Mouse (Mus musculus): ENCODE measurements around the gene Fxyd5.

Gene Fxyd5

DNA sequence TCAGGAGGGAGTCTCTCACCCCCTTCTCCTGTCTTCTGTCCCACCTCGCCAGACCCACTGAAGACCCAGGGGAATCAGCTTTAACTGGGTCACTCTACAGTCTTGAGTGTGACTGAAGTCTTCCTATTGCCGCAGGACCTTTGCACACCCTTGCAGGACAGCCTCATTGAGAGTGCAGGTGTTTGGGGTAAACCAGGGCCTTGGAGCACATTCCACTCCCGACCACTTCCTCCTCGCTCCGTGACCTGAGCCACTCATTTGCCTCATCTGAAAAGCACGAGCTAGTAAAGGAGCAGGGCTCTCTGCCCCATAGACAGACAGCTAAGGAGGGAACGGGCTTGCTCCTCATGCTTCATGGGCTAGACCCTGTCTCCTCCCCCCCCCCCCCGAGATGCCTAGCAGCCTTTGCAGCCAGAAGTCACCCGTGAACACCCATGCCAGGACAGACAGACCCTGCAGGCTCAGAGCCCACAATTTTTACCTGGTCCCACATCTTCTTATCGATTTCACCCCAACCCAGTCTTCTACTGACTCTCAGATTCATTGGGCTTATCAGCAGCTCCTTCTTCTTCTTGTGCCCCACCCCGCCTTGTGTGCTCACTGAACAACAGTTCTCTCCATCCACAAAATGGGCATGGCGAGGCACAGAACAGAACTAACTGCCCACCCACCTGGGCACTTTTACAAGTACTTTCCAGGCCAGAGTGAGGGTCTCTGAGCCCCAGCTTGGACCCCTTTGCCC is 1.8 kb downstream of the Fxyd5 start:
- no peak for DNase-seq

GRCm38 (mm10) chr7:31039011-31039410 is 3.3 kb downstream of the Fxyd5 start:
- DNase-seq, result no peak

- DNase-seq, result no peak
These were observed 4.6 kb downstream of the Fxyd5 start for GRCm38 (mm10) chr7:31037675-31038074.

DNA sequence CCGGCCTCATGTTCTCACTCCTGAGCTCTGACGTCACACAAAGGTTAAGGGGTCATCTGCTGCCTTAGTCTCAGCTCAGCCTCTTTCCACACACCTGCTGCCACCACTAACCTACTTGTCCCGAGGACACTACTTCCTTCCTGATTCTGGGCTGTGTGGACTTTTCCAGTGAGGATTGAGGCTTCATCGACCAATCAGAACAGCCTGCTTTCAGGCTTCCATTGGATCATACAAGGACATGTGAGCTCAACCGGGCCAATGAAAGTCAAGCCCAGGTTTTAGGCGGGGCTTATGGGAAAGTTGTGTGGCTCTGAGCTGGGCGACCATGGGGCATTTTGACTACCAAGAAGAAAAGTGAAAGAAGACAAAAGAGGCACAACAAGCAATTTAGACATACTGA is 5.4 kb downstream of the Fxyd5 start:
- no peak for DNase-seq

DNA sequence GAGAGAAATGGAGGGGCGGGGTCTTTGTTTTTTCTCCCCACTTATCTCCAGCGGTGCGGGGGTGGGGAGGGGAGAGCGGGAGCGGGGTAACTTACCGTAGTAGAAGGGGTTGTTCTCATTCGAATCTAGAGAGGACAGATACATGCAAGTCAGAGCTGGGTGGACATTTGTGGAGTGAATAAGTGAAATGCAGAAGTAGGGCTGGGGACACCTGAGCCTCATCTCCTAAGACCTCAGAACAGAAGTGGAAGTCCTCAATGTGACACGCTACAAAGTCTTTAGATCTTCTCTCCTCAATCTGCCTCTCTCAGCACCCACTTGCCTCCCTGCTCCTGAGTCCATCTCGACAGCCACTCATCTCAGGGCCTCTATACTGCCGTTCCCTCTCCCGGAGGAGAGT is 7.0 kb downstream of the Fxyd5 start:
- no peak for DNase-seq

- no peak for DNase-seq
These were observed 7.5 kb downstream of the Fxyd5 start for GRCm38 (mm10) chr7:31034789-31035188.

GRCm38 (mm10) chr7:31033409-31034165 is 8.7 kb downstream of the Fxyd5 start:
- DNase-seq, result no peak

GRCm38 (mm10) chr7:31031731-31032130 is 10.6 kb downstream of the Fxyd5 start:
- DNase-seq, result no peak

DNA sequence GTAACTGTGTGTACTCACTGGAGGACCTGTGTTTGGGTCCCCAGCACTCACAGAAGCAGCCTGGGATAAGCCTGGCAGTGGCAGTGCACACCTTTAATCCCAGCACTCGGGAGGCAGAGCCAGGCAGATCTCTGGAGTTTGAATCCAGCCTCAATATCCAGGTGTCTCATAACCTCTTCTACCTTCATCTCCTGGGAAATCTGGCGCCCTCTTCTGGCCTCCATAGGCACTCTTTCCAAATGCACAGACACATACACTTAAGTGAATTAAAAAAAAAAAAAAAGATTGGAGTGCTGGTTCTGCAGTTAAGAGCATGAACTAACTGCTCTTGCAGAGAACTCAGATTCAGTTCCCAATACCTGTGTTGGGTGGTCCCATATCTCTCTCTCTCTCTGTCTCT is 11.6 kb downstream of the Fxyd5 start:
- no peak for DNase-seq

GRCm38 (mm10) chr7:31028609-31029008 is 13.7 kb downstream of the Fxyd5 start:
- DNase-seq, result no peak

- DNase-seq, result peak in 1 of 2 experiments; percentile 14
These were observed 25.0 kb downstream of the Fxyd5 start for GRCm38 (mm10) chr7:31017104-31017901.

GRCm38 (mm10) chr7:31012971-31013370 is 29.3 kb downstream of the Fxyd5 start:
- no peak for DNase-seq

- DNase-seq, result no peak
These were observed 33.4 kb downstream of the Fxyd5 start for GRCm38 (mm10) chr7:31008889-31009288.

DNA sequence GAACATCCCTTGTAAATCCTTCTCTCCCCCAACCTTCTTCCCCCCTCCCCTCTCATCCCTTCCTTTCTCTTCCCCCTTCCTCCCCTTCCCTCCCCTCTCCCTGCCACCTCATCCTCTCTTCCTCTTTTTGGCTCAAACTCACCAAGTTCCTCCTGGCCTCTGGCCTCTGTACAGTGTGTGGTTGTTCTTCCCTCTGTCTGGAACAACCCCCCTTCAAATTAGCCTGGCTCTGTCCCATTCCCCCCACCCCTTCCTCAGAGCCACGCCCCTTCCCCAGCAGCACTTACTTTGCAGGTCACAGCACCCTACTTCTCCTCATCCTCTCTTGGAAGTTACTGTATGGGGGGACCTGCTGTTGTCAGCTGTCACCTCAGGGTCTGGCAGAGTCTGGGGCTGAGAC is 34.1 kb downstream of the Fxyd5 start:
- no peak for DNase-seq

DNA sequence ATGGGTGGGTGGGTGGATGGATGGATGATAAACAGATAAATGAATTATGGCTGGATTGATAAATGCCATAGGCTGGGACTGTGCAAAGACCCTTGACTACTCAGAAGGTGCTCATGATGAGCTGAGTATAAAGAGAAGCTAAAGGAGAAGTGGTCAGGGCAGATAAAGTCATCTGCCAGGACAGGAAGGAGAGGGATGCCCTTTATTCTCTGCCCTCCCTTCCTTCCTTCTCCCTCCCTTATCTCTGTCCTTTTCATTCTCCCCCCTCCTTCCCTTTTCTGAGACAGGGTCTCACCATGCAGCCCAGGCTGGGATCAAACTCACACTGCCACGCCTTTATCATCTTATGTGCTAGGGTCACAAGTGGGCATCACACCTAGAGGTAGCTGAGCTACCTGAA is 34.5 kb downstream of the Fxyd5 start:
- DNase-seq, result no peak

GRCm38 (mm10) chr7:31002650-31003049 is 39.6 kb downstream of the Fxyd5 start:
- DNase-seq, result peak; percentile 29 to 34

DNA sequence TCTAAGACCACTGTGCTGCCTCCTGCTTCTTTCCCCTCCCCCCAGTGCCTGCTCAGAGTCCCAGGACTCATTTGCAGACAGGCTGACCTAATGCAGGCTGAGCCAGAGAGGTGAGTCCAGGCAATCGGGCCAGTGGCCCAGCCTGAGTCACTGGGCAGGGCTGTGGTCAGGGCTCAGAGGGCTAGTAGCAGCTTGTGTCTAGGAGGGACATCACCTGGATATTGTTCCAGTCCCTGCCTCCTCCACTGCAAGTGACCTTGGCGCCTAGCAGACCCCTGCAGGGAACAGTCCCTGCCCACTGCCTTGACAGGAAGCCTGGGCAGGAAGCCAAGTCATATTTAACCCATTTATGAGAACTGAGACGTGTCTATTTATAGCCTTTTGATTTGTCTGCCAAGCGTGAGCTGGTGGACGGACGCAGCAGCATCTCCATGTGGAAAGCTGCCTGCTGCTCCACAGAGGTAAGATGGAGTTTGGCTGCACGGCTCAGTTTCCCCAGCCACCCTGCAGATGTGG is 41.7 kb downstream of the Fxyd5 start:
- peak; percentile 46 to 63 for DNase-seq

- DNase-seq, result no peak
These were observed 45.8 kb downstream of the Fxyd5 start for GRCm38 (mm10) chr7:30996491-30996890.

DNA sequence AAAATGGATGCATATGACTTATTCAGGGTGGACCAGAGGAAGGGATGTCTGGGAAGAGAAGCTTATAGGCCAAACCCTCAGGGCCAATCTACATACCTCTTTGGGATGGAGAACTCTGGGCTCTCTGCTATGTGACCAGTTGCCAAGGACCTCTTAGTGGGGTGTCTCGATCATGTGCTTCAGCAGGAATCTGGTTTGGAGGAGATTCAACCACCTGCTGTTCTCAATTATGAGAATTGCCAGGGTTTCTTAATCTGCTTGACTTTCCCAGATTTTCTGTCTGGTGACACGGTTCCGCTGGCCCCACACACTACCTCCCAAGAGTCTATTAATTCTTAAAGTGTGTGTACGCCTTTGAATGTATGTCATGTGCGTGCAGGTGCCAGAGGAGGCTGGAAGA is 48.3 kb downstream of the Fxyd5 start:
- DNase-seq, result no peak

- DNase-seq, result no peak
These were observed 50.1 kb downstream of the Fxyd5 start for GRCm38 (mm10) chr7:30992148-30992547.

DNA sequence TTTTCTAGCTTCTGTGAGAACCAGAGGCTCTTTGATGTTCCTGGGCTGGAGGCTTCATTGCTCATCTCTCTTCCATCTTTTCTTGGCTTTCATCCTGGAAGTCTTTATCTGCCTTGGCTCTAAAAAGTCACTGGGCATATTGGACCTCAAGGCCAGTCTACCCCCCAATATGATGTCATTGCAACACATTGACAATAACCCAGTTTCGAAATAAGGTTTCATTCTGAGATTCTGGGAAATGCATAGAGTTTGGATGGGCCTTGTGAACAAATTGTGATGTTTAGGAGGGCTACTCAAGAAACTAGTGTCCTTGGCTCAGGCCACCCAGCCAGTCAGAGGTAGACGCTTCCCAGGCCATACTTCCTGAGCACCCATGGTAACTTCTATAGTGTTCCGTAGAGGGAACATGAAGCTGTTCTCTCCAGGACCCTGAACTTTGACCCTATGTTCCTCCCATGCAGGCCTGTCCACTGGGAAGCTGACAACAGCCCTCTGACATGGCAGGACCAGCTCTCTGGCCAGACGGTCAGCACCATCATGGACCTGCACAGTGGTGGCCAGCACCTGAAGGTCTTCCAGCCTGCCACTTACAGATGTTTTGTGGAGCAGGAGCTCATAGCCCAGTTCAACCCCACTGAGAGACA is 53.6 kb downstream of the Fxyd5 start:
- DNase-seq, result no peak

DNA sequence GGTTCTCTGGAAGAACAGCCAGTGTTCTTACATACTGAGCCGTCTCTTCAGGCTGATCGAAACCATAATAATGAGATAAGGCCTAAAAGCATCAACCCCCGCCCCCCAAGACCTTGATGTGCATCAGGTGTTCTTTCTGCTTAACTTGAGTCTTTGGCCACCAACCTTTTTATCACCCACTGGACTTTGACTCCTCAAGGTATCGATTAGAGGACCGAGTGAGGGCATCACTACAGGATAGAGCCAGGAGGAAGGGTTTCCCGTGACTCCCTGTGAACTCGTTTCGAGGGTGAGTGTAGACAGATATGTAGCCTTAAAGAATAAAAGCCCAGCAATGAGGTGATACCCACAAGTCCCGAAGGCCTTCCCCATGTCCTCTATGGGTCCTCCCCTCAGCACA is 56.9 kb downstream of the Fxyd5 start:
- DNase-seq, result no peak

Data from kidney, adult 8-10 months (tissue).